ENCODE assay signal across 28 mouse cellular contexts in genomic region chr10:97626543-97626942, GRCm38 (mm10). TPM values are rescaled to one million over a fixed set of nuclear protein-coding genes. Genes with fewer than 3 reads are reported as not detected.
A peak's percentile ranks its signal among the peaks of the same experiment; 100 is the strongest.
DNase-seq lines count a peak whose midpoint lies in the region; ATAC-seq and TF ChIP-seq lines count a peak whose summit lies in the region.
"Had no signal": no experiment of that assay in that cellular context is flagged by ENCODE, and none has a peak within 500 bp of the region (broad histone marks: within the 10 kb centered on the region; RNA-seq: fewer than 3 reads in every experiment).

No protein-coding gene starts in this region.

- no peaks in the 10 kb centered on the region for H3K36me3 ChIP-seq in kidney, postnatal 0 days (ENCODE audit: insufficient read depth, low read length)
- no peaks in the 10 kb centered on the region for H3K36me3 ChIP-seq in kidney, adult 2 months (ENCODE audit: control insufficient read depth, insufficient read depth, low read length)
- no peaks in the 10 kb centered on the region for H3K36me3 ChIP-seq in embryonic facial prominence, embryonic 15.5 days
- H3K36me3 ChIP-seq in midbrain, embryonic 10.5 days = no peaks in the 10 kb centered on the region
- H3K36me3 ChIP-seq: forebrain, embryonic 15.5 days; heart, embryonic 15.5 days; hindbrain, embryonic 13.5 days had no signal

- TF ChIP-seq CTCF in kidney, postnatal 0 days (IDR thresholded peaks at IDR 0.05; ENCODE audit: low read depth) = no peak
- no peak for TF ChIP-seq CTCF in kidney, adult 2 months (conservative IDR thresholded peaks at IDR 0.05; ENCODE audit: insufficient read depth, insufficient read length, low read depth, low read length)
- TF ChIP-seq CTCF in left cerebral cortex, adult 2 months (IDR thresholded peaks at IDR 0.05) = no peak

- no peaks in the 10 kb centered on the region for H3K4me1 ChIP-seq in kidney, postnatal 0 days (replicated peaks; ENCODE audit: insufficient read depth, low read length)
- no peaks in the 10 kb centered on the region for H3K4me1 ChIP-seq in kidney, adult 2 months (ENCODE audit: control insufficient read depth, insufficient read depth, low read length)
- no peaks in the 10 kb centered on the region for H3K4me1 ChIP-seq in embryonic facial prominence, embryonic 15.5 days
- no peaks in the 10 kb centered on the region for H3K4me1 ChIP-seq in midbrain, embryonic 10.5 days
- H3K4me1 ChIP-seq: forebrain, embryonic 15.5 days; heart, embryonic 15.5 days; hindbrain, embryonic 13.5 days had no signal

- no peak overlapping the region for H3K4me3 ChIP-seq in kidney, postnatal 0 days (replicated peaks; ENCODE audit: low read depth, low read length)
- no peak overlapping the region for H3K4me3 ChIP-seq in kidney, adult 2 months (ENCODE audit: insufficient read depth, low read depth, low read length)
- H3K4me3 ChIP-seq in embryonic facial prominence, embryonic 15.5 days (replicated peaks) = no peak overlapping the region
- H3K4me3 ChIP-seq in midbrain, embryonic 10.5 days = no peak overlapping the region
- H3K4me3 ChIP-seq in left cerebral cortex, adult 2 months = no peak overlapping the region
- H3K4me3 ChIP-seq: forebrain, embryonic 15.5 days; heart, adult 2 months; heart, embryonic 15.5 days; hindbrain, embryonic 13.5 days had no signal

- intact Hi-C loops in left cerebral cortex, adult 2 months (cut with DNase I) = no loop called here

- DNase-seq in embryo, embryonic 10.5 days (ENCODE audit: low spot score) = peak; percentile 9
- DNase-seq in embryo, embryonic 10 days (ENCODE audit: low spot score) = no peak
- peak; percentile 3 for DNase-seq in kidney, postnatal 0 days (ENCODE audit: low spot score)
- DNase-seq in kidney, adult 2 months = no peak
- DNase-seq in mesoderm, embryonic 11.5 days (ENCODE audit: low read depth, low spot score) = peak; percentile 34
- DNase-seq in midbrain, embryonic 10.5 days (ENCODE audit: low spot score) = no peak
- DNase-seq in left cerebral cortex, adult 2 months (ENCODE audit: extremely low spot score in 1 of 2, low spot score in 2 of 2) = no peak
- DNase-seq: adrenal gland, postnatal 14 days; cerebellum, adult 11-12 months; cerebellum, adult 9-10 months; cerebellum, postnatal 25 days; gastrocnemius, postnatal 14 days; heart, adult 2 months; heart, postnatal 14 days had no signal

- no peak for ATAC-seq in kidney, postnatal 0 days (replicated peaks; ENCODE audit: low FRiP score, low read depth)
- no peak for ATAC-seq in embryonic facial prominence, embryonic 15.5 days (ENCODE audit: insufficient number of reproducible peaks, low FRiP score, low TSS enrichment, low read depth)
- ATAC-seq: activated CD4-positive, CD25-positive, alpha-beta regulatory T cell, adult 4 months; forebrain, embryonic 15.5 days; hindbrain, postnatal 0 days; Patski had no signal

- WGBS in kidney, postnatal 0 days = 78% methylated on average over 1 of the region's 1 CpGs
- 73% methylated on average over 1 of the region's 1 CpGs for WGBS in kidney, adult 2 months
- WGBS in embryonic facial prominence, embryonic 15.5 days = 61% methylated on average over 1 of the region's 1 CpGs
- WGBS in midbrain, embryonic 10.5 days = 93% methylated on average over 1 of the region's 1 CpGs

- H3K4me2 ChIP-seq in kidney, postnatal 0 days (ENCODE audit: low read length) = no peak overlapping the region
- no peak overlapping the region for H3K4me2 ChIP-seq in embryonic facial prominence, embryonic 15.5 days (replicated peaks)
- H3K4me2 ChIP-seq: forebrain, embryonic 15.5 days; heart, embryonic 11.5 days; heart, embryonic 15.5 days; hindbrain, embryonic 13.5 days had no signal

- H3K27me3 ChIP-seq in kidney, postnatal 0 days (ENCODE audit: insufficient read depth, low read length) = no peaks in the 10 kb centered on the region
- no peaks in the 10 kb centered on the region for H3K27me3 ChIP-seq in kidney, adult 2 months (replicated peaks; ENCODE audit: control insufficient read depth, insufficient read depth, low read length)
- no peaks in the 10 kb centered on the region for H3K27me3 ChIP-seq in embryonic facial prominence, embryonic 15.5 days
- no peaks in the 10 kb centered on the region for H3K27me3 ChIP-seq in midbrain, embryonic 10.5 days (ENCODE audit: low read depth, poor library complexity, severe bottlenecking)
- H3K27me3 ChIP-seq: forebrain, embryonic 15.5 days; heart, embryonic 15.5 days; hindbrain, embryonic 13.5 days had no signal

- no peak for TF ChIP-seq POLR2A in kidney, adult 2 months (IDR thresholded peaks at IDR 0.05; ENCODE audit: low read depth, low read length)

- no peaks in the 10 kb centered on the region for H3K9me3 ChIP-seq in kidney, postnatal 0 days (replicated peaks; ENCODE audit: low read length)
- H3K9me3 ChIP-seq in embryonic facial prominence, embryonic 15.5 days (replicated peaks) = no peaks in the 10 kb centered on the region
- H3K9me3 ChIP-seq in midbrain, embryonic 10.5 days (replicated peaks) = no peaks in the 10 kb centered on the region
- H3K9me3 ChIP-seq: forebrain, embryonic 15.5 days; heart, embryonic 15.5 days; hindbrain, embryonic 13.5 days had no signal

- H3K9ac ChIP-seq in kidney, postnatal 0 days (ENCODE audit: low read depth, low read length) = no peak overlapping the region
- no peak overlapping the region for H3K9ac ChIP-seq in embryonic facial prominence, embryonic 15.5 days
- H3K9ac ChIP-seq: forebrain, embryonic 15.5 days; heart, embryonic 15.5 days; hindbrain, embryonic 13.5 days had no signal

- no peak overlapping the region for H3K27ac ChIP-seq in kidney, postnatal 0 days
- H3K27ac ChIP-seq in kidney, adult 2 months (ENCODE audit: insufficient read depth, low read depth, low read length) = no peak overlapping the region
- 0 out of 2 replicates have a peak overlapping the region, but pooled peaks have one; percentile 18 for H3K27ac ChIP-seq in embryonic facial prominence, embryonic 15.5 days (replicated peaks)
- H3K27ac ChIP-seq in midbrain, embryonic 10.5 days (replicated peaks) = no peak overlapping the region
- H3K27ac ChIP-seq in left cerebral cortex, adult 2 months = no peak overlapping the region
- H3K27ac ChIP-seq: forebrain, embryonic 15.5 days; heart, adult 2 months; heart, embryonic 15.5 days; hindbrain, embryonic 13.5 days; hindbrain, postnatal 0 days had no signal

RNA-seq across cellular contexts. Expression of gene Epyc, which starts 17.3 kb away (rescaled TPM):
- 0.08 TPM in 1 of 2 replicates, not detected in the other for polyA plus RNA-seq in kidney, postnatal 0 days (2015; fragmentation: Nextera tagmentation; extraction: Ambion mirVana)
- polyA plus RNA-seq in kidney, adult 2 months (2012; rRNA removed) = 0.22 and 0.43 TPM in 2 replicates
- 7.8 and 13.8 TPM in 2 replicates for polyA plus RNA-seq in embryonic facial prominence, embryonic 15.5 days (2015; fragmentation: Nextera tagmentation; extraction: Ambion mirVana)
- 0.35 and 1.8 TPM in 2 replicates for polyA plus RNA-seq in midbrain, embryonic 10.5 days (2016; fragmentation: Nextera tagmentation; extraction: Ambion mirVana)
- total RNA-seq in left cerebral cortex, adult 2 months (2021) = under 1 TPM in 1 of 2 experiments, not detected in 1; 0.14 TPM
- total RNA-seq: hematopoietic stem cell, adult 5-6 weeks; MEL had no signal
- polyA plus RNA-seq: activated CD4-positive, CD25-positive, alpha-beta regulatory T cell, adult 4 months; C2C12; Patski had no signal

RNA-seq across cellular contexts. Expression of gene Kera, which starts 19.9 kb away (rescaled TPM):
- 0.05 TPM in 1 of 2 replicates, not detected in the other for polyA plus RNA-seq in kidney, postnatal 0 days (2015; fragmentation: Nextera tagmentation; extraction: Ambion mirVana)
- not detected in 2 replicates for polyA plus RNA-seq in kidney, adult 2 months (2012; rRNA removed)
- polyA plus RNA-seq in embryonic facial prominence, embryonic 15.5 days (2015; fragmentation: Nextera tagmentation; extraction: Ambion mirVana) = 34.6 and 35.7 TPM in 2 replicates
- not detected in 2 replicates for polyA plus RNA-seq in midbrain, embryonic 10.5 days (2016; fragmentation: Nextera tagmentation; extraction: Ambion mirVana)
- not detected for total RNA-seq in left cerebral cortex, adult 2 months (2021)
- total RNA-seq: adrenal gland, adult 18-20 months; adrenal gland, postnatal 14 days; heart, adult 2 months; heart, postnatal 14 days; hematopoietic stem cell, adult 5-6 weeks; MEL had no signal
- polyA plus RNA-seq: activated CD4-positive, CD25-positive, alpha-beta regulatory T cell, adult 4 months; C2C12; cortical plate, adult 2 months; forebrain, embryonic 15.5 days; gonadal fat pad, adult 2 months; hindbrain, embryonic 13.5 days; hindbrain, postnatal 0 days; Patski had no signal

Comparison
In these comparisons a context has a peak if more than half of its experiments do, and no peak if none do; other contexts are left out.
1. DNase-seq: peak in embryo, embryonic 10.5 days (single experiment), kidney, postnatal 0 days (single experiment) and mesoderm, embryonic 11.5 days (single experiment); none in embryo, embryonic 10 days (single experiment), kidney, adult 2 months (single experiment), midbrain, embryonic 10.5 days (single experiment) and left cerebral cortex, adult 2 months (0 of 2).
2. RNA of gene Kera, which starts 19.9 kb away (polyA plus RNA-seq): 34.6 to 35.7 TPM in embryonic facial prominence, embryonic 15.5 days; not detected in midbrain, embryonic 10.5 days, 0.05 TPM in kidney, postnatal 0 days and not detected in kidney, adult 2 months; every median in the first group is over 10 times any median in the second.